Mouse (Mus musculus) embryonic facial prominence, embryonic 11.5 days (tissue): ENCODE measurements around the gene Gm10663. TPM values are rescaled to one million over a fixed set of nuclear protein-coding genes. Genes with fewer than 3 reads are reported as not detected.

Experiments
- ATAC-seq: fragments of 200-750 bp; cut with Nextera tagmentation; replicated peaks from 2 replicates; pipeline ENCODE4 v1.8.0; 2017; ENCODE audit warnings: low read depth; ENCODE audit not compliant: insufficient number of reproducible peaks, low FRiP score, low TSS enrichment
- DNase-seq: peaks from one replicate; pipeline ENCODE4 v3.0.0-alpha.2; 2015; ENCODE audit warnings: low spot score
- H3K27ac ChIP-seq: fragments of 300-500 bp; sonication (generic); replicated peaks from 2 replicates; pipeline ENCODE4 v1.5.1; 2014; ENCODE audit warnings: mild to moderate bottlenecking, low read depth, low read length, control low read depth
- H3K27me3 ChIP-seq: fragments of 300-500 bp; sonication (generic); 2 replicates; pipeline ENCODE4 v1.6.1; 2014; ENCODE audit warnings: mild to moderate bottlenecking, low read length, moderate library complexity, mixed read lengths; ENCODE audit not compliant: control insufficient read depth, insufficient read depth
- H3K36me3 ChIP-seq: fragments of 300-500 bp; sonication (generic); replicated peaks from 2 replicates; pipeline ENCODE4 v1.6.1; 2014; ENCODE audit warnings: low read depth, mild to moderate bottlenecking, low read length, moderate library complexity, mixed read lengths; ENCODE audit not compliant: control insufficient read depth, insufficient read depth
- H3K4me1 ChIP-seq: fragments of 300-500 bp; sonication (generic); 2 replicates; pipeline ENCODE4 v1.6.1; 2014; ENCODE audit warnings: low read length, mixed read lengths; ENCODE audit not compliant: control insufficient read depth, insufficient read depth
- H3K4me2 ChIP-seq: fragments of 300-500 bp; sonication (generic); 2 replicates; pipeline ENCODE4 v1.6.1; 2014; ENCODE audit warnings: low read depth, mild to moderate bottlenecking, control low read depth, low read length, moderate library complexity
- H3K4me3 ChIP-seq: fragments of 300-500 bp; sonication (generic); 2 replicates; pipeline ENCODE4 v1.5.1; 2014; ENCODE audit warnings: low read depth, low read length, control low read depth
- H3K9ac ChIP-seq: fragments of 300-500 bp; sonication (generic); replicated peaks from 2 replicates; pipeline ENCODE4 v1.6.1; 2014; ENCODE audit warnings: mild to moderate bottlenecking, control low read depth, low read length
- H3K9me3 ChIP-seq: fragments of 300-500 bp; sonication (generic); replicated peaks from 2 replicates; pipeline ENCODE4 v1.6.1; 2016; ENCODE audit warnings: mild to moderate bottlenecking, low read length, inconsistent platforms, mixed read lengths; ENCODE audit not compliant: control insufficient read depth
- WGBS: fragments of 180-500 bp; shearing (Covaris S2); extraction: QIAGEN DNeasy Blood & Tissue Kit; methylation state at CpG from one replicate; pipeline ENCODE4 v1.1.7; 2014; 5-methylcytosine and 5-hydroxymethylcytosine counted together
- polyA plus RNA-seq: library from polyadenylated mRNA; unstranded; fragments of >200 nt; fragmentation: Nextera tagmentation; extraction: Ambion mirVana; gene quantifications from 2 replicates; pipeline ENCODE4 v1.2.1, GENCODE M21; 2014

Gm10663 gene
- polyA plus RNA-seq: not detected in 2 replicates

GRCm38 (mm10) chr8:65074733-65075132 is at the start of gene Gm10663:
Gm10663 (plus strand) TSS chr8:65075033.
- 94% methylated on average over 2 of the region's 2 CpGs for WGBS
- no peaks in the 10 kb centered on the region for H3K36me3 ChIP-seq

GRCm38 (mm10) chr8:65028959-65029686 is 45.7 kb upstream of the Gm10663 start:
- no peaks in the 10 kb centered on the region for H3K27me3 ChIP-seq
- H3K9me3 ChIP-seq: no peaks in the 10 kb centered on the region
- no peaks in the 10 kb centered on the region for H3K36me3 ChIP-seq
- ATAC-seq (no peak), DNase-seq (no peak)
- WGBS: 74% methylated on average over 12 of the region's 12 CpGs
- no peak overlapping the region for H3K4me2 ChIP-seq
- no peaks in the 10 kb centered on the region; the same call in 1 of the 2 replicates for H3K4me1 ChIP-seq
- H3K4me3 ChIP-seq: no peak overlapping the region
- no peak overlapping the region for H3K27ac ChIP-seq
- no peak overlapping the region for H3K9ac ChIP-seq

More at GRCm38 (mm10) chr8:65074733-65075132, at the start of gene Gm10663:
- Histone ChIP-seq H3K4me3 (no peak within 1 kb of the TSS), H3K4me1 (no peaks in the 10 kb centered on the region), H3K4me2 (no peak within 1 kb of the TSS), H3K27ac (no peak within 1 kb of the TSS), H3K9me3 (no peaks in the 10 kb centered on the region), H3K27me3 (no peaks in the 10 kb centered on the region), H3K9ac (no peak within 1 kb of the TSS)
- DNase-seq (no peak), ATAC-seq (no peak)

GRCm38 (mm10) chr8:65029776-65030175 is 45.1 kb upstream of the Gm10663 start:
- Histone ChIP-seq H3K4me2 (no peak overlapping the region), H3K4me1 (no peaks in the 10 kb centered on the region; the same call in 1 of the 2 replicates), H3K27ac (no peak overlapping the region), H3K27me3 (no peaks in the 10 kb centered on the region), H3K9me3 (no peaks in the 10 kb centered on the region), H3K9ac (no peak overlapping the region), H3K4me3 (no peak overlapping the region), H3K36me3 (no peaks in the 10 kb centered on the region)
- 74% methylated on average over 4 of the region's 4 CpGs for whole genome bisulfite sequencing
- ATAC-seq (no peak), DNase-seq (no peak)

GRCm38 (mm10) chr8:65030735-65031485 is 43.9 kb upstream of the Gm10663 start:
- WGBS: 82% methylated on average over 4 of the region's 4 CpGs
- DNase-seq (no peak), ATAC-seq (no peak)
- no peak overlapping the region for H3K27ac ChIP-seq
- no peaks in the 10 kb centered on the region; the same call in 1 of the 2 replicates for H3K4me1 ChIP-seq
- H3K9ac ChIP-seq: no peak overlapping the region
- H3K9me3 ChIP-seq: no peaks in the 10 kb centered on the region
- H3K27me3 ChIP-seq: no peaks in the 10 kb centered on the region
- no peak overlapping the region for H3K4me3 ChIP-seq
- no peaks in the 10 kb centered on the region for H3K36me3 ChIP-seq
- no peak overlapping the region for H3K4me2 ChIP-seq

- Histone ChIP-seq H3K9me3 (no peaks in the 10 kb centered on the region), H3K4me2 (no peak overlapping the region), H3K4me3 (no peak overlapping the region), H3K36me3 (no peaks in the 10 kb centered on the region), H3K27me3 (no peaks in the 10 kb centered on the region), H3K9ac (no peak overlapping the region), H3K27ac (no peak overlapping the region), H3K4me1 (no peaks in the 10 kb centered on the region; the same call in 1 of the 2 replicates)
- no peak for ATAC-seq
- WGBS: 92% methylated on average over 1 of the region's 1 CpGs
- DNase-seq: no peak
These were observed 42.7 kb upstream of the Gm10663 start for GRCm38 (mm10) chr8:65032107-65032506.

GRCm38 (mm10) chr8:65033056-65033455 is 41.8 kb upstream of the Gm10663 start:
- H3K4me1 ChIP-seq: no peaks in the 10 kb centered on the region; the same call in 1 of the 2 replicates
- 87% methylated on average over 13 of the region's 13 CpGs for WGBS
- H3K4me2 ChIP-seq: no peak overlapping the region
- DNase-seq: no peak
- H3K9ac ChIP-seq: no peak overlapping the region
- no peak overlapping the region for H3K27ac ChIP-seq
- H3K9me3 ChIP-seq: no peaks in the 10 kb centered on the region
- H3K36me3 ChIP-seq: no peaks in the 10 kb centered on the region
- H3K4me3 ChIP-seq: no peak overlapping the region
- no peaks in the 10 kb centered on the region for H3K27me3 ChIP-seq
- ATAC-seq: no peak

- DNase-seq: no peak
These were observed 40.7 kb upstream of the Gm10663 start for GRCm38 (mm10) chr8:65034136-65034535.

GRCm38 (mm10) chr8:65037117-65037533 is 37.7 kb upstream of the Gm10663 start, which contains the start of gene Apela:
Apela (minus strand) TSS chr8:65037336.
- H3K27me3 ChIP-seq: no peaks in the 10 kb centered on the region
- no peaks in the 10 kb centered on the region for H3K36me3 ChIP-seq
- ATAC-seq (peak; percentile 74), DNase-seq (peak; percentile 77)
- H3K4me1 ChIP-seq: no peaks in the 10 kb centered on the region; the same call in 1 of the 2 replicates
- H3K4me3 ChIP-seq: 0 out of 2 replicates have a peak within 1 kb of the TSS, but pooled peaks have one; percentile 14
- H3K4me2 ChIP-seq: peak within 1 kb of the TSS; percentile 37
- WGBS: under 1% methylated on average over 8 of the region's 8 CpGs
- no peaks in the 10 kb centered on the region for H3K9me3 ChIP-seq
- H3K27ac ChIP-seq: no peak within 1 kb of the TSS
- no peak within 1 kb of the TSS for H3K9ac ChIP-seq

More at GRCm38 (mm10) chr8:65034136-65034535, 40.7 kb upstream of the Gm10663 start:
- WGBS: 50% methylated on average over 2 of the region's 2 CpGs
- Histone ChIP-seq H3K9ac (no peak overlapping the region), H3K27me3 (no peaks in the 10 kb centered on the region), H3K9me3 (no peaks in the 10 kb centered on the region), H3K4me2 (no peak overlapping the region), H3K4me1 (no peaks in the 10 kb centered on the region; the same call in 1 of the 2 replicates), H3K4me3 (no peak overlapping the region), H3K36me3 (no peaks in the 10 kb centered on the region), H3K27ac (no peak overlapping the region)
- no peak for ATAC-seq
